Mouse (Mus musculus) limb, embryonic 10.5 days (tissue): Measurements from ENCODE around the gene Dram2. TPM values are rescaled to one million over a fixed set of nuclear protein-coding genes. Genes with fewer than 3 reads are reported as not detected.
"Not testable (repeated sequence)": the region's sequence is repeated elsewhere in the genome, so short reads cannot be mapped to it uniquely, and the experiment has no call there.

ENCODE experiments used
- DNase-seq: peaks from one replicate; pipeline ENCODE4 v3.0.0-alpha.2; 2017; ENCODE audit warnings: low spot score
- H3K27ac ChIP-seq: fragments of 300-500 bp; sonication (generic); 2 replicates; pipeline ENCODE4 v1.5.1; 2016; ENCODE audit warnings: mild to moderate bottlenecking
- H3K27me3 ChIP-seq: fragments of 300-500 bp; sonication (generic); 2 replicates; pipeline ENCODE4 v1.6.1; 2016; ENCODE audit warnings: low read depth, mild to moderate bottlenecking; ENCODE audit not compliant: poor library complexity, severe bottlenecking
- H3K36me3 ChIP-seq: fragments of 300-500 bp; sonication (generic); 2 replicates; pipeline ENCODE4 v1.6.1; 2016; ENCODE audit warnings: mild to moderate bottlenecking, moderate library complexity
- H3K4me1 ChIP-seq: fragments of 300-500 bp; sonication (generic); 2 replicates; pipeline ENCODE4 v1.6.1; 2016
- H3K4me3 ChIP-seq: fragments of 300-500 bp; sonication (generic); 2 replicates; pipeline ENCODE4 v1.5.1; 2016; ENCODE audit warnings: mild to moderate bottlenecking, moderate library complexity
- H3K9me3 ChIP-seq: fragments of 300-500 bp; sonication (generic); replicated peaks from 2 replicates; pipeline ENCODE4 v1.6.1; 2016; ENCODE audit warnings: mild to moderate bottlenecking
- WGBS: fragments of 180-500 bp; shearing (Covaris S2); methylation state at CpG from one replicate; pipeline ENCODE4 v1.1.7; 2016; 5-methylcytosine and 5-hydroxymethylcytosine counted together
- polyA plus RNA-seq: library from polyadenylated mRNA; unstranded; fragments of >200 nt; fragmentation: Nextera tagmentation; extraction: Ambion mirVana; gene quantifications from 2 replicates; pipeline ENCODE4 v1.2.1, GENCODE M21; 2016

Dram2 gene
- polyA plus RNA-seq, 1 experiment from 2014 or later = 28.1 TPM

- no peak for DNase-seq
- Histone ChIP-seq H3K27ac (no peak overlapping the region), H3K4me1 (no peaks in the 10 kb centered on the region), H3K27me3 (no peaks in the 10 kb centered on the region), H3K4me3 (no peak overlapping the region), H3K36me3 (peaks cover 23% of the 10 kb centered on the region), H3K9me3 (no peaks in the 10 kb centered on the region)
- 88% methylated on average over 3 of the region's 3 CpGs for WGBS
Observed at GRCm38 (mm10) chr3:106555743-106556250, 8.2 kb downstream of the Dram2 start.

- H3K4me3 ChIP-seq = no peak overlapping the region
- H3K36me3 ChIP-seq = peaks cover 22% of the 10 kb centered on the region
- H3K27ac ChIP-seq = no peak overlapping the region
- H3K9me3 ChIP-seq = no peaks in the 10 kb centered on the region
- no peaks in the 10 kb centered on the region for H3K4me1 ChIP-seq
- no peaks in the 10 kb centered on the region for H3K27me3 ChIP-seq
- DNase-seq = no peak
Observed at GRCm38 (mm10) chr3:106558271-106558670, 10.7 kb downstream of the Dram2 start.

- no peaks in the 10 kb centered on the region for H3K27me3 ChIP-seq
- H3K27ac ChIP-seq = no peak overlapping the region
- no peak overlapping the region for H3K4me3 ChIP-seq
- H3K9me3 ChIP-seq = no peaks in the 10 kb centered on the region
- peaks cover 4% of the 10 kb centered on the region; the same call in 1 of the 2 replicates for H3K36me3 ChIP-seq
- DNase-seq = no peak
- no peaks in the 10 kb centered on the region for H3K4me1 ChIP-seq
- 98% methylated on average over 3 of the region's 3 CpGs for WGBS
Observed at GRCm38 (mm10) chr3:106565876-106566275, 18.3 kb downstream of the Dram2 start.

GRCm38 (mm10) chr3:106573191-106573590 is 25.6 kb downstream of the Dram2 start:
- DNase-seq = no peak
- Histone ChIP-seq H3K4me1 (no peaks in the 10 kb centered on the region), H3K36me3 (no peaks in the 10 kb centered on the region), H3K4me3 (no peak overlapping the region), H3K27me3 (no peaks in the 10 kb centered on the region), H3K27ac (no peak overlapping the region), H3K9me3 (no peaks in the 10 kb centered on the region)
- 85% methylated on average over 3 of the region's 3 CpGs for WGBS

GRCm38 (mm10) chr3:106579296-106579695 is 31.7 kb downstream of the Dram2 start:
- 88% methylated on average over 2 of the region's 2 CpGs for WGBS
- no peaks in the 10 kb centered on the region for H3K4me1 ChIP-seq
- H3K27ac ChIP-seq = no peak overlapping the region
- no peak for DNase-seq
- no peaks in the 10 kb centered on the region for H3K36me3 ChIP-seq
- no peaks in the 10 kb centered on the region for H3K27me3 ChIP-seq
- no peak overlapping the region for H3K4me3 ChIP-seq
- H3K9me3 ChIP-seq = no peaks in the 10 kb centered on the region

- WGBS = 87% methylated on average over 4 of the region's 4 CpGs
- not testable (repeated sequence) for H3K9me3 ChIP-seq
Observed at GRCm38 (mm10) chr3:106593631-106594030, 46.0 kb downstream of the Dram2 start.

GRCm38 (mm10) chr3:106618103-106618502 is 70.5 kb downstream of the Dram2 start:
- H3K27ac ChIP-seq = no peak overlapping the region
- H3K4me3 ChIP-seq = no peak overlapping the region
- no peak for DNase-seq
- 89% methylated on average over 1 of the region's 1 CpGs for WGBS
- H3K4me1 ChIP-seq = no peaks in the 10 kb centered on the region
- no peaks in the 10 kb centered on the region for H3K36me3 ChIP-seq
- H3K27me3 ChIP-seq = no peaks in the 10 kb centered on the region
- H3K9me3 ChIP-seq = no peaks in the 10 kb centered on the region

More at GRCm38 (mm10) chr3:106593631-106594030, 46.0 kb downstream of the Dram2 start:
- not testable (repeated sequence) for H3K27ac ChIP-seq, DNase-seq, H3K36me3 ChIP-seq, H3K27me3 ChIP-seq, H3K4me3 ChIP-seq, H3K4me1 ChIP-seq

Other genes with a start within 250 kb of the Dram2 start
- not detected in 2 replicates for gene Chil6, start 141.6 kb upstream of the Dram2 start, polyA plus RNA-seq
- 0.90 and 2.2 TPM in 2 replicates for gene Dennd2d, start 65.4 kb upstream of the Dram2 start, polyA plus RNA-seq
- gene Cept1, start within 50 bp of the Dram2 start, polyA plus RNA-seq = 38.9 and 46.4 TPM in 2 replicates
- 8.9 and 11.7 TPM in 2 replicates for gene Lrif1, start 137.2 kb downstream of the Dram2 start, polyA plus RNA-seq
- gene Cd53, start 242.4 kb downstream of the Dram2 start, polyA plus RNA-seq = 1.1 and 2.0 TPM in 2 replicates